Mouse (Mus musculus) heart, postnatal 36 days (tissue): ENCODE measurements at regions not wholly inside any gene's neighbourhood (a gene's known extent, or its start where the extent isn't known, plus 50 kb on each side); places are given as distances from the start of the nearest gene placed in this dataset.

Experiments
- DNase-seq, 2 experiments: peaks; one replicate each; pipeline ENCODE4 v3.0.0; 2021 to 2022
- intact Hi-C: fragments of 180-260 bp; cut with DNase I; formaldehyde crosslinking; loops from one replicate; pipeline ENCODE4 v1.15.1; 2025

DNA sequence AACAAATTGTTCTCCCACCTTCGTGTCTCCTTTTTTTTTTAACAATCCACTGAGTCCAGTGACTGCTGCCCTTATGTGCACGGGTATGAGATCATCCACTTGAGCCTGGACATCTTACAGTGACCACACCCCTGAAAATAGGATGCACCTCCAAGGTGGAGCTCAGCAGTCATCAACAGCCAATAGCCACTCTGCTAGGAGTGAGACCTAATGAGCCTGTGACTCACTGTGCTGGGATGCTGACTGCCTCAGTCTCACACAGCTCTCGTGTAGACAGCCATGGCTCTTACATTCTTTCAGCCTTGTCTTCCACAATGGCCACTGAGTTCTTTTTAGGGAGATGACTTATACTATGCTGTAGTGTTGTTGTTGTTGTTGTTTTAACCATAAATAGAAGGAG, 133.7 kb upstream of the Zfp462 start:
- no peak for DNase-seq
- intact Hi-C loops = no loop called here

GRCm38 (mm10) chr4:54812740-54813634, 131.9 kb upstream of the Zfp462 start:
- intact Hi-C loops = no loop called here
- DNase-seq = no peak

DNA sequence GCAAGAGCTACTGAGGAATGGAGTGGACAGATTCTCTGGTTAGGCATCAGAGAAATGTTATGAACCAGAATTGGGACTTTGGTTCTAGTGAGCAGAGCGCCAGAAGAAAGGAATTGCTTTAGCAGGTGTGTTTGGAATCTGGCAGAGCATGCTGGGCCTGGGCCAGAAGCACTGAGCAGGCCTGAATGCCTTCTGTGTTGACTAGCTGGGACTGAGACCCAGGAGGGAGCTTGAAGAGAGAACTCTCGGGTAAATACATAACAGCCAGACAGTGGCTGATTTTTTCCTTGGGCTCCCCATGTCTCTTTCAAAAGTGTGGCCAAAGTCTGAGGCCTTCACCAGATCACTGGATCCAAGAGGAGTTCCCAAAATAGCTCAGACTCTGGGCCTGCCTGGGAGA, 107.5 kb upstream of the Zfp462 start:
- peak; percentile 22 to 38 for DNase-seq
- intact Hi-C loops = no loop called here

- DNase-seq = no peak
- intact Hi-C loops = no loop called here
Observed at GRCm38 (mm10) chr4:54838111-54838510, 106.7 kb upstream of the Zfp462 start.

GRCm38 (mm10) chr4:54838794-54839193, 106.1 kb upstream of the Zfp462 start:
- intact Hi-C loops = no loop called here
- no peak for DNase-seq

DNA sequence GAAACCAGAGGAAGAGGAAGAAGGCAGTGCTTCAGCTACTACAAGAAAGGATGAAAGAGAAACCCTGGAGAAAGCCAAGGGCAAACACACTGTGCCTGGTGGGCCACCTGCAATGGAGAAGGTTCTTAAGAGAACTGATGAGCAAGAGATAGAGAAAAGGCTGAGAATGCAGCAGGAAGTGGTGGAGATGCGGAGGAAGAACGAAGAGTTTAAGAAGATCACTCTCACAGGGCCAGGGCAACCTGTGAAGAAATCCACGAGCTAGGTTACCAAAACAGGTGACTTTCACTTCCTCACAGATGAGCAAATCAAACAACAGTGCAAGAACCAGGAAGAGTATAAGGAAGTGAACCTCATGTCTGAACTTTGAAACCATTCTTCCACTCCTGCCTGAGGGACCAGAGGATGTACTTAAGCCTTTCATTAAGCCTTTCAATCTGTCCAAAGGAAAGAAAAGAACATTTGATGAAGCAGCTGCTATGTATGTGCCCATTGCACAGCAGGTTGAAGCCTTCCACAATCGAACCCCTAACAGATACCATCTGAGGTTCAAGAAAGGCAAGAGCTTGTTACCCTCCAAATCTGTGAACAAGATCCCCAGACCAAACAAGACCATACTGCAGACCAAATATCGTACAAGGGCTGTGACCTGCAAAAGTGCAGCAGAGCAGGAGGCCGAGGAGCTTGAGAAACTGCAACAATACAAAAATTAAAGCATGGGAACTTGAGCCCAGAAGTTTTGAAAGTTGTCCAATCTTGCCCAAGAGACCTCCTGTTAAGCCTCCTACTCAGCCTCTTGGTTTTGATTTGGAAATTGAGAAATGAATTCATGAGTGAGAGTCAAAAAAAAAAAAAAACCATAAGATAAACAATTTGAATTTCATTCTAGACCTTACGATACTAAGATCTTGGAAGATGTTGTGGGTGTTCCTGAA, 91.6 kb upstream of the Zfp462 start:
- DNase-seq = no peak
- intact Hi-C loops = no loop called here

GRCm38 (mm10) chr4:54858604-54859003, 86.2 kb upstream of the Zfp462 start:
- no peak for DNase-seq
- intact Hi-C loops = no loop called here

- intact Hi-C loops = no loop called here
- no peak for DNase-seq
Observed at GRCm38 (mm10) chr4:54866062-54866461, 78.8 kb upstream of the Zfp462 start.

DNA sequence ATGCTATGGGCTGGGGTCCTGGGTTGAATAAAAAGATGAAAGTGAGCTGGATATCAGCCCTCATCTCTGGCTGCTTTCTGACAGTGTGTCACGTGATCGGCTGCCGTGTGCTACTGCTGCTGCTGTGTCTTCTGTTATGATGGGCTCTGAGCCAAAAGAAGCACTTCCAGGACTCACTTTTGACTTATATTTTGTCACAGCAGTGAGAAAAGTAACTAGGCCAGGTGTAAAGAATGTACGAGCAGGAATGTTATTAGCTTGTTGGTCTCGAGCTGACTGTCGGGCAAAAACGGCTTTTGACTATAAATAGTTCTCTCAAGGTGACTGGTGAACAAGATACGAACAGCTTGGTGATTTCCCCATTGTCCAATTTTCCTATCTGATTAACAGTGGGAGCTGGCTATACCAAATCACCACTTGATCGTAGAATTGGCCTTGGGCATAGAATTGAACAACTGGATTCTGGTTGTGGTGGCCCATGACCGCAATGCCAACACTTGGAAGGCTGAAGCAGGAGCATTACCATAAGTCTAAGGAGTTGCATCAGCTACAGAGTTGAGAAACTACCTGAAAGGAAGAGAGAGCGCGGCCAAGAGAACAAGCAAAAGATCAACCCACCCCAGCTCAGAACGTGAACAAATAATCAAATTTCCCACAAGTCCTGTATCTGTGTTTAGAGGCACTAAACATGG, 70.6 kb upstream of the Zfp462 start:
- DNase-seq = no peak
- intact Hi-C loops = no loop called here

GRCm38 (mm10) chr4:54875506-54875905, 69.3 kb upstream of the Zfp462 start:
- intact Hi-C loops = no loop called here
- no peak for DNase-seq

GRCm38 (mm10) chr4:54877361-54877760, 67.5 kb upstream of the Zfp462 start:
- DNase-seq = no peak
- intact Hi-C loops = no loop called here

DNA sequence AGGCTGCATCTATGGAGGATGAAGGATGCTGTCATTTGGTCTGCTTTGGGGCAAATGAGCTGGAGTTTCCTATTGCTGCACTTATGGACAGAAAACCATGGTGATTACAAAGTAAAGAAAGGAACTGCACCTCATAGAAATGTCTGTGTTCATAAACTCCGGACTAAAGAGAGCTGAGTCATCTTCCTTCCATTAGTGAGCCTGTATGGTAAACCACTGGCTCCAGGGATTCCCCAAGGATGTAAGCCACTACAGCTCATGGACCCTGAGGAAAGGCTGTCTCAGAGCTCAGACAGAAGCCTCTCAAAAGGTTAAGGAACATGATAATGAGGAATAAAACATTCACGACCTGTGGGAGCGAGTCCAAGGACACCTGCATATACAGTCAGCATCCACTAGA, 66.3 kb upstream of the Zfp462 start:
- intact Hi-C loops = no loop called here
- DNase-seq = no peak

GRCm38 (mm10) chr4:54893288-54893687, 51.6 kb upstream of the Zfp462 start:
- intact Hi-C loops = no loop called here

More at GRCm38 (mm10) chr4:54893288-54893687, 51.6 kb upstream of the Zfp462 start:
- no peak for DNase-seq
